Mouse (Mus musculus) monocyte, adult 2 months (primary cell): Measurements from ENCODE around the gene Gnl3.

Source experiments
- DNase-seq, 2 experiments: peaks; one replicate each; pipeline ENCODE4 v3.0.0; 2022; ENCODE audit warnings: low spot score in 2 of 2, low read depth in 1 of 2

Gene Gnl3

DNA sequence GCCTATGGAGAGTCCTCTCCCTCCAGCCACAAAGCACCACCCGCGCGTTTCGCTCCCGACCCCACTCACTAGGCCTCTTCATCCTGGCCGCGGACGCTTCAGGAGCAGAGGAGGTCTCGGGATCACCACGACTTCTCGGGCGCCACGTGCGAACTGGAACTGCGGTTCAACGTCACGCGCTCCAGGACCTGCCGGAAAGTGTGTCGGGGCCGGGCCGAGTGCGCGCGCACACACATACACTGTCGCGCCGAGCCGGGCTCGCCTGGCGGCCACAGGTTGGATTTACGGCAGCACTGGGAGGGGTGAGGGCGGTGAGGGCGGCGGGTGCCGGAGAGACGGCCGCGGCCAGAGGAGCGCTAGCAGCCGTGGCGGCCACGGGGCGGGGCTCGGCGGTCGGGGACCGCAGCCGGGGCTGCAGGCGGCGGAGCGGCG lies at the start of gene Gnl3, which contains the start of gene Pbrm1:
Gene Gnl3, minus strand, starts transcription at position 293 of the 432 bp plus-strand sequence.
Gene Pbrm1, plus strand, starts transcription at position 279 of the 432 bp plus-strand sequence.
- peak; percentile 90 to 95 for DNase-seq

DNA sequence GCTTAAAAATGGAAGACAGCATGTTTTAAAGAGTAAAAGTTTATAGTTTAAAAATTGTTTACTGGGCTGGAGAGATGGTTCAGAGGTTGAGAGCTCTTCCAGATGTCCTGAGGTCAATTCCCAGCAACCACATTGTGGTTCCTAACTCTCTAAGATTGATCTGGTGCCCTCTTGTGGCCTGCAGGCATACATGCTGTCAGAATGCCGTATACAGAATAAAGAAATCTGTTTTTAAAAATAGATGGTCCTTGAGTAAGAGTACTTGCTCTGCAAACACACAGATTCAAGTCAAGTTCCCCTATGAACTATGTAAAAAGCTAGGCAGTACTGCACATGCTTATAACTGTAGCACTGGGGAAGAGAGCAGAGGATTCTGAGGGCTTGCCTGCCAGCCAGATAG lies 43.3 kb upstream of the Gnl3 start:
- DNase-seq = no peak

DNA sequence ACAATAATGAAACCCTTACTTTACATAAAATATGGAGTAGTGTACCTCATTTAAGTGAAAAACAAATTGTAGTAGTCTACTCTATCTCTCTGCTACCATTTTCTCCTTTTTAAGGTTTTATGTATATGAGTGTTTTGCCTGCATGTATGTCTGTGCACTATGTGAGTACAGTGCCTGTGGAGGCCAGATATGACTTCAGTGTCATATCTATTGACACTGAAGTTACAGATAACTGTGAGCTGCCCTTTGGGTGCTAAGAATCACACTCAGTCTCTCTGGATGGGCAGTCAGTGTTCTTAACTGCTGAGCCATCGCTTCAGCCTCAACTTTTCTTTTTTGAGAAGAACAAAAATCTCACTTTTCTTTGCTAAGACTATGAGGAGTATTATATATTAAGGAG lies 26.9 kb upstream of the Gnl3 start:
- no peak for DNase-seq

DNA sequence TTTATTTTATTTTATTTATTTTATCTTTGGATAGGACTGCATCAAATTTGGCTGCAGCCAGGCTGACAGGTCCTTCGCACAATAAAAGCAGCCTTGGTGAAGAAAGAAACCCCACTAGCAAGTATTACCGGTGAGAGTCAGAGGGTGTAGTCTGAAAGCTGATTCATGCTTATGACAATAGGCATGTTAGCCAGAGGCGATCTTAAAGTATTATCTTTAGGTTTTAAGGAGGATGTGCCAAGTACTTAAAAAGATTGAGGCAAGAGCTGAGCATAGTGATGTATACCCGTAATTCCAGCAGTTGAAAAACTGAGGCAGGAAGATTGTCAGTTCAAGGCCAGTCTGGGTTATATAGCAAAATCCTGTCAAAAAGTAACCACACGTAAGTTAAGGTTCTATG lies 26.3 kb upstream of the Gnl3 start:
- no peak for DNase-seq

DNA sequence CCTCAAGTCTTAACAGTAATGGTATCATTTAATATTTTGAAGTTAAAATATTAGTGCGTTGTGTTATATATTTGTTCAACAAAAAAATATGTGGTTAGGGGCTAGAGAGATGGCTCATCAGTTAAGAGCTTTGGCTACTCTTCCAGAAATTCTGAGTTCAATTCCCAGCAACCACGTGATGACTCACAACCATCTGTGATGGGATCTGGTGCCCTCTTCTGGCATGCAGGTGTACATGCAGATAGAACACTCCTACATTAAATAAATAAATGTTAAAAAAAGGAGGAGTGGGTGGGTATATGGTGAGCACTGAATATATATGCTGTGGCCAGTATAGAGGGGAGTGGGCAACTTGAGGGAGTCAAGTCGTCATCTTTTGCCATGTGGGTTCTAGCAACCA lies 6.8 kb upstream of the Gnl3 start:
- DNase-seq = no peak

DNA sequence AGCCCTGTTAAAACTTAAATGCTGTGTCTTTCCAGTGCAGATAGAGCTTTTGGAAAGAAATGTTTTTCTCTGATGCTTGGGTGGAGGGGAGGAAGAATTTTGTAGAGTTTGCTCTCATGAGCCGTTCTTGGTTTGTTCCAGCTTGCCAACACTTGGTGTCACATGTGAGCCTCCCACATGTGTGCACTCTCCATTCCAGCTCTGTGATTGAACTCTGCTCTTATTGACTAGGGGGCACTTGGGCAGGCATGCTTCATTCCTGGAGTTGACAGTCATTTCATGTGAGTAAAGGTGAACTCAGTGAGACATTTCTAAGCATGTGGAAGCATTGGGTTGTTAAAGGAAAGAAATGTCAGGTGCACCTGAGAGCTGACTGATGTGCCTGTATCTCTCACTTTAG lies 3.6 kb upstream of the Gnl3 start:
- DNase-seq = no peak

DNA sequence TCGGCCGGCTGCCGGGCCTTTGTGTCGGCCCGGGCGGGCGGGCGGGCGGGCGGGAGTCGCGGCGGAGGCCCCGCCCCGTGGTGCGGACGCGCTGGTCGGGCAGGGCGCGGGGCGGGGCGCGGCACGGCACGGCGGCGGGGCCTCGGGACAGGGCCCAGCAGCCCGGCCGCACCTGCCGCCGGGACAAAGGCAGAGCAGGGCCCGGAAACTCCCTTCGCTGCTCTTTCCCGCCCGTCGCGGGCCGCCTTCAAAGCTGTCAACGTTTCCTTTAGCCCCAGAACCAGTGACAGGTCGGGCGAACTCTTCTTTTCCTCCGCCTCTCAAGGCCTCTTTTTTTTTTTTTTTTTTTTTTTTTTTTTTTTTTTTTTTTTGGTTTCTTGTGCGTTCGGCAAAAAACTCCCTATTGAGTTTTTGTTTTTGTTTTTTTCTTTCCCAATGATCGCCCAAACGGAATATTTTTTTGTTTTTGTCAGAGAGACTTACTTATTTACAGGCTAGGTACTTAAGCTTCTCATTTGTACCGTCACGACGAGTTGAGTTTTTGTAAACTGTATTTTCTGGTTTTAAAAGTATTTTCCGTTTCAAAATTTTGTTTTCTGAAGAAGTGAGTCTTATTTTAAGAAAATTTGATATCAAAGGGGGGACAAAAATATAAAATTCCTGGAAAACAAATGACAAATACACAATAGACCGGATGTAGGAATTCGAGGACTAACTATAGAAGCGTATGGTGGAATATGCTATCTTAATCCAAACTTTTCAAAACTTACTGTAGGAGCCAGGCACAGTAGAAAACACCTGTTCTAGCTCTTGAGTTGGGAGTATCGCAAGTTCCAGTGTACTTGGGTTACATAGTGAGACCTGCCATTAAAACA lies 616 bp upstream of the Gnl3 start:
- DNase-seq = peak in 1 of 2 experiments; percentile 73

DNA sequence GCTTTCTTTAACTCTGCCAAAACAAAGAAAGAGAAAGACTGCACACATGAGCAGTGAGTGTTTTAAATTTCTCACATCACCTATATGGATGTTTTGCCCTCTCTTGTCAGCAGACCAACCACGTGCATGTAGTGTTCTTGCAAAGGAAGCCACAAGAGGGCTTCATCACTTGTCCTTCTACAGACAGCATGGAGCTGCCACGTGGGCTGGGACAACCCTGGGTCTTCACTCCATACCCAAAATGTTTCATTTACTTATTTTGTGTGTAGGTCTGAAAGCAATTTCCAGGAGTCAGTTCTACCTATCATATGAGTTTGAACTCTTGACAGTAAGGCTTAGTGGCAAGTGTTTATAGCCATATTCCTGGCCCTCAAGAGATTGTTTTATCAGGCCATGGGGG lies 1.1 kb downstream of the Gnl3 start:
- DNase-seq = no peak

DNA sequence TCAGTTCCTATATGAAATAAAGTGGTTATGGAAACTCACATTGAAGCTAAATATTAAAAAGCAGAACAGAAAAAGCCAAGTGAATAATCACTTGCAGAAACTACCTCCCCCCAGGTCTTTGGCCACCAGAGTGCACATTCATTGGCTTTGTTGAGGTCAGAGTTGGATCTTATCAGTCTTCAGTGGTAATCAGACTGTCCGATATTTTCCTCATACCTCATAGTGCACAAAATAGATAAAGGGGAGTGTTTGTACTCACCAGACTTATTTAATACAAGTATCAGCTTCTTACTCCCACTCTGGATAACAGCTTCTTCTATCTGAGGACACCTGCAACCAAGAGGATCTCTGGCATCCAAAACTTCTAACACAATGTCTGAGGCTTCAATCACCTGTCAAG lies 2.9 kb downstream of the Gnl3 start:
- DNase-seq = no peak

DNA sequence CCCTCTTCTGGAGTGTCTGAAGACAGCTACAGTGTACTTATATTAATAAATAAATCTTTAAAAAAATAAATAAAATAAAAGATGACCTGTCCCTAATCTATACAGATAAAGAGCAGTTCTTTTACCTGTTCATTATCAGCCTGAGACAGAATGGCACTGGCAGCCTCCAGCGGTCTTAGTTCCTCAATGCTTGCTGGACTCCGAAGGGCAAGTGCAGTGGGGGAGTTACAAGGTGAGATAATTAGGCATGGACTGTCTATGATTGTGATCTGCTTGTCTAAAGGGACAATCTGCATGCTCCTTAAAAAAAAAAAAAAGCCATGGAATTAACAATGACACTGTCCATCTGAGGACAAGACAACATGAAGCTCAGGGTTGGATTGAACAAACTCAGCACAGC lies 5.0 kb downstream of the Gnl3 start:
- DNase-seq = no peak

DNA sequence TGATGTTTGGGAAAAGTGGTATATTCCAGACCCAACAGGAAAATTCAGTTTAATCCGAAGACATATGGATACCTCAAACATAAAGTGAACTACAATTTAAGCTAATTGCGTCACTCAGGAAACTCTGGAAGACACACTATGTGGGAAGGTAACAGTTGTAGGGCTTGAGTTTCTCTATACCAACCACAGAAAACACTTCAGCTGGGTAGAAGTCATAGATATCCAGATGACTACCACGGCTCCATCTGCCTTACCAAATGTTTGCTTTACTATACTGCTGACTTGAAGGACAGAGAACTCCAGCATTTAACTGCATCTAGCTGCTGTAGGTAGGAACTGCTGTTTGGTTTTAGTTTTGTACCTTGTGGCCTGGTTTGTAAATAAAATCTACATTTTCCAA lies 7.4 kb downstream of the Gnl3 start:
- no peak for DNase-seq

DNA sequence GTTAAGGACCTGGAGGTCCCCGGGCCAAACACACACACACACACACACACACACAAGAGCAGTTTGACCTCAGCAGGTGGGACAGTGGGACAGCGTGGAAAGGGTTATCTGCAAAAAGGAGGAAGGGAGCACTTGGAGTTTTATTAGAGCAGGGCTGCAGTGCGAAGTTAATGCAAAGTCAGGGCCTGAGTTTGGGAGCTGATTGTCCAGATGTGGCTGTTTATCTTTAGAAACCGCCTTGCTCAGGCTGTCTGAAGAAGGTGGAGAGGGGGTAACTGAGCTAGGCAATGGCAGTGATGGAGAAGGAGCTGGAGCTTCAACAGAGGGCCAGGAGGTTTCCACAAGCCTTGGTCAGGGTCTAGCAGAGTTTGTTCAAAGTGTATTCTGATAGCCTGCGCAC lies 12.2 kb downstream of the Gnl3 start:
- no peak for DNase-seq

DNA sequence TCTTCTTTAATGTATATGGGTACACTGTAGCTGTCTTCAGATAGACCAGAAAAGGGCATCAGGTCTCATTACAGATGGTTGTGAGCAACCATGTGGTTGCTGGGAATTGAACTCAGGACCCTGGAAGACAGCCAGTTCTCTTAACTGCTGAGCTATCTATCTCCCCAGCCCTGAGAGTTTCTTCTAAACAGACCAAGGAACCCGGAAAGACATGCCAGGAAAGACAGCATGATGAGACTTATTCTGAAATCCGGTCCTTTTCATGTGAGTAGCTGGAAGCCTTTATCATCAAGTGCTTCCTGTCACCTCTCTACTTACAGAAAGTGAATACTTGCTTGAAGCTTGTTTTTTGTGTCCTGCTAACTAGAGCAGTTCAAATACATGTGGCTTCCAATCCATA lies 14.4 kb downstream of the Gnl3 start:
- no peak for DNase-seq

DNA sequence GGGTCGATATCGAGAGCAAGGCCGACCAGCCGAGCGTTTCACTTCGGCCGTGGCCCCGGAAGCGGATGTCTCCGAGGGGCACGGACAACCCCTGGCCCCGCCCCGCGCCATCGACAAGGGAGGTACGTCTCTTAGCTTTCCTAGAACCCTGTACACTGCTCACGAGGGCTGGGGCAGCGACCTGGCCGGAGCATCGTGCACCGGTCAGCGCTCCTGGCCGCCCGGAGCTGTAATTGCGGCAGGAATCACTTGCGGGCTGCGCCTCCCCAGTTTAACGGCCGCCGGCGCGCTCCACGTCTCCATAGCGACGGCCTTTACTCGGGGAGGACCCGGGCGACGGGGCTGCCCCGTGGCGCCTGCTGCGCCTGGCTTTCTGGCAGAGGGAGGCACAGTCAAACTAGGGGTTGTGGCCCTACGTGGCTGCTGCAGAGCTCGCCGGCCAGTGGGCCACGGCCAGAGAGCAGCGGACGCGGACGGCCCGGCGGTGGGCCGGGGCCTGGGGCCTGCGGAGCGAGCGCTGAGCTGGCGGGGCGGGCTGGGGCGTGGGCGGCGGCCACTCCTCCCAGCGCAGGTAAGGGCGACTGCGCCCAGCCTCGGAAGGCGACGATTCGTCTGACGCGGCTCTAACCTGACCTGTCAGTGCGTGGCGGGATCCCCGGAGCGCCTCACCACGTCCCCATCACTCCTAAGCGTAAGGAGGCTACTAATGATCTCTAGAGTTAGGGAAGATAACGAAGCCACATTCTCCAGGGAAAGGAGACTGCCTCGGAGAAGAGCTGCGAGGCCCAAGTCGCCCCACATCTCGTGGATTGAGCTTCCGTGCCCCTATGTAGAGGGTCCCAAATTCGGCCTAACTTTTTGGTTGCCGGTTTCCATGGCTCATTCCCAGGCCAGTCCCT lies 17.4 kb downstream of the Gnl3 start, which contains the start of the genes Glt8d1 and Spcs1:
Gene Glt8d1, plus strand, starts transcription at position 94 of the 899 bp plus-strand sequence.
Gene Spcs1, minus strand, starts transcription at position 366 of the 899 bp plus-strand sequence.
- peak; percentile 45 to 79 for DNase-seq

DNA sequence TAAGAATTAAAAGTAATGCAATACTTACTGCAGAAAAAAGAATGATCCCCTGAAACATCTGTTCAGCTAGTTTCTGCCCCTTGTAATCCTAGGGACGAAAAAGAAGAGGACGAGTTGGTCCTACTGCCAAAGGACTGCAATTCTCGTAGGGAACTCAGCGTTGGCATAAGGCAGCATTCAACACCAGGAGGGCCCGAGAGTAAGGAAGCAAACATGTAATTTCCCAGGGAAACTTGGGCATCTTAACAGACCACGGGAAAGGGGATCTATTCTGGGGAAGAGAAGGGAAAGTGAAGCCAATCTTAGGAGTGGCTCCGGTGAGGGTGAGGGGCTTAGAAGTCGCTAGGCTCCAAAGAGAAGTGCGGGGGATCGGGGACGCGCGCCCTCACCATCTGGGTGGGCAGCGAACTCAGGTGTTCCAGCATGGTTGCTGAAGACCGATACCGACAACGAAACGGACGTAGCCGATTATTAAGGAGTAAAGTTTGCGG lies 18.1 kb downstream of the Gnl3 start:
- no peak for DNase-seq

DNA sequence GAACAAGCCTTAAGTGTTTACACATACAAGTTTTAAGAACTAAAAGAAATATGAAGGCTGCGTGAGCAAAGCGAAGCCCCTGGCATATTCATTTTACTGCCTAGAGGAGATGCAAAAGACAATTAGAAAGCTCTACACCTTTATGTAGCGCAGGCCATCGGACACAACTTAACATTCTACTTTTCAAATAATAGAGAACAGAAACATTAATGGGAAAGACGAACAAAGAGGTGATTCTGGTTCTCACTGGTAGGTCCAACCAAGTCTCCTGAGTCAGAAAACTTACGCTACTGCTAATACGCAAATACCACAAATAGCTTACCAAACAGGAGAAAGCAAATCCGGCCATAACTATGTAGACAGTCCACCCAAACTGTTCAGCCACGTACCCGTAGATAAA lies 18.6 kb downstream of the Gnl3 start:
- no peak for DNase-seq

DNA sequence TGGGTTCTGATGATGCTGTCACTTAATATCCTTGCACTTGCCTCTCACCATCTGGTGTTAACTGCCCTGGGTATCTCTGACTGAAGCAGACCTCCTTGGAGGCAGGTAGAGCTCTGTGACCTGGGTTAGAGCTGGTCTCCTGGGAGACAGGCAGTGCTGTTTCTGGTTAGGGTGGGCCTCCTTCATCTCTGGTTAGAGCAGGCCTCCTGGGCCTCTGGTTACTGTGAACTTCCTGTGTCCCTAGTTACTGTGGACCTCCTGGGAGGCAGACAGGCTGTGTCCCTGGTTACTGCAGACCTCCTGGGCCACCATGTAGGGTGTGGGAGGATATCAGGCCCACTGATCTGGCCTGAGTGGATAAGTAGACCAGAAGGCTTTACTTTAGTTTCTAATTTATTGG lies 22.5 kb downstream of the Gnl3 start:
- DNase-seq = no peak

DNA sequence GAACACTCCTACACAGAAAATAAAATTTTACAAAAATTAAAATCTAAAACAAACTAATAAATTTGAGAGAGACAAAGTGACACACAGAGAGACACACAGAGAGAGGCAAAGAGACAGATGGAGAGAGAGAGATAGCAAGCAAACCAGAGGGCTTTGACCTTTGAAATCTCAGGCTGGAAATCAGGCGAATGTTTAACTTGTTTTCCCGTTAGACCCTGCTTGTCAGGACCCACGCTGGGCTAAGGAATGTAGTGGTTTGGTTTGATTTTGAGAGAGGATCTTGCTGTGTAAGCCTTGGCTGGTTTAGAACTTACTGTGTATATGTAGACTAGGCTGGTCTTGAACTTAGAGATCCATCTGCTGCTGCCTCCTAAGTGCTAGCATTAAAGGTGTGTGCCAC lies 42.7 kb downstream of the Gnl3 start:
- no peak for DNase-seq

DNA sequence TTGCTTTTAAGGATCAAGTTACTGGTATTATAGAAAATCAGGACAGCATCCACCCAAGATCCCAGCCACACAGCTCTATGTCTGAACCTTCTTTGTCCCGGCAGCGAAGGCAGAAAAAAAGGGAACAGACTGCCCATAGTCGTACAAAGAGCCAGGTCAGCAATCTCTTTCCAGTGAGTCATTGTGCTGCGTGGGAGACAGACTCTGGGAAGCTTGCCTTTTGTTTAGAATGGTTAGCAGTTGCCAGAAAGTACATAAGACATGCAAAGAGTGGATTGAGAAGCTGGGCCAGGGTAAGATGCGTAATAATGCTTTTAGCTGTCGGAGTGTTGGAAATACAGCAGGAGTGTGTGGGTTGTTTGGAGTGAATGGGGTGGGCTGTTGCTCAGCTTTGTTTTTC lies 44.7 kb downstream of the Gnl3 start:
- no peak for DNase-seq
